Mouse (Mus musculus) hindbrain, postnatal 0 days (tissue): ENCODE measurements around the gene St3gal4. TPM values are rescaled to one million over a fixed set of nuclear protein-coding genes. Genes with fewer than 3 reads are reported as not detected.

Experiments used
- ATAC-seq: fragments of 200-750 bp; cut with Nextera tagmentation; 2 replicates; pipeline ENCODE4 v1.8.0; 2017; ENCODE audit warnings: mild to moderate bottlenecking, moderate TSS enrichment, moderate library complexity
- DNase-seq: peaks from one replicate; pipeline ENCODE4 v3.0.0-alpha.2; 2015; ENCODE audit warnings: low spot score
- H3K27ac ChIP-seq: fragments of 300-500 bp; sonication (generic); 2 replicates; pipeline ENCODE4 v1.5.1; 2014; ENCODE audit warnings: mild to moderate bottlenecking
- H3K27me3 ChIP-seq: fragments of 300-500 bp; sonication (generic); 2 replicates; pipeline ENCODE4 v1.6.1; 2014; ENCODE audit warnings: low read length, mixed read lengths; ENCODE audit not compliant: insufficient read depth
- H3K36me3 ChIP-seq: fragments of 300-500 bp; sonication (generic); 2 replicates; pipeline ENCODE4 v1.6.1; 2014; ENCODE audit warnings: low read length, mixed read lengths; ENCODE audit not compliant: insufficient read depth
- H3K4me1 ChIP-seq: fragments of 300-500 bp; sonication (generic); 2 replicates; pipeline ENCODE4 v1.6.1; 2014; ENCODE audit warnings: antibody characterized with exemption, low read length, mixed read lengths; ENCODE audit not compliant: insufficient read depth
- H3K4me2 ChIP-seq: fragments of 300-500 bp; sonication (generic); 2 replicates; pipeline ENCODE4 v1.6.1; 2014; ENCODE audit warnings: low read depth, mild to moderate bottlenecking, low read length, moderate library complexity, mixed read lengths
- H3K4me3 ChIP-seq: fragments of 300-500 bp; sonication (generic); 2 replicates; pipeline ENCODE4 v1.5.1; 2014; ENCODE audit warnings: low read length
- H3K9ac ChIP-seq: fragments of 300-500 bp; sonication (generic); replicated peaks from 2 replicates; pipeline ENCODE4 v1.6.1; 2014; ENCODE audit warnings: mild to moderate bottlenecking, low read length, moderate library complexity, mixed read lengths
- H3K9me3 ChIP-seq: fragments of 300-500 bp; sonication (generic); 2 replicates; pipeline ENCODE4 v1.6.1; 2016; ENCODE audit warnings: low read length, mixed read lengths
- CTCF ChIP-seq: IDR thresholded peaks from 2 replicates; pipeline ENCODE4 v1.5.1; 2016; ENCODE audit warnings: antibody characterized with exemption, control low read depth, low read depth
- WGBS: fragments of 180-500 bp; shearing (Covaris S2); extraction: QIAGEN DNeasy Blood & Tissue Kit; methylation state at CpG from one replicate; pipeline ENCODE4 v1.1.7; 2014; 5-methylcytosine and 5-hydroxymethylcytosine counted together
- polyA plus RNA-seq: library from polyadenylated mRNA; unstranded; fragments of >200 nt; fragmentation: Nextera tagmentation; extraction: Ambion mirVana; gene quantifications from 2 replicates; pipeline ENCODE4 v1.2.1, GENCODE M21; 2015
- total RNA-seq: library from RNA; depleted of rRNA; stranded (reverse); fragments of >200 nt; gene quantifications from 2 replicates; pipeline ENCODE4 v1.2.3, GENCODE M21; 2014

St3gal4 gene
- total and polyA plus RNA-seq, 2 experiments from 2014 or later, result 16.4 to 31.4 TPM

- no peak overlapping the region for H3K9ac ChIP-seq
These were observed 62.5 kb downstream of the St3gal4 start for GRCm38 (mm10) chr9:35056611-35057010.

GRCm38 (mm10) chr9:35055528-35056330 lies 63.3 kb downstream of the St3gal4 start:
- Histone ChIP-seq H3K27me3 (no peaks in the 10 kb centered on the region), H3K4me2 (no peak overlapping the region), H3K9ac (no peak overlapping the region), H3K4me3 (no peak overlapping the region), H3K36me3 (no peaks in the 10 kb centered on the region; the same call in 1 of the 2 replicates), H3K9me3 (no peaks in the 10 kb centered on the region), H3K27ac (no peak overlapping the region), H3K4me1 (no peaks in the 10 kb centered on the region)
- WGBS, result 92% methylated on average over 11 of the region's 11 CpGs
- no peak for TF ChIP-seq CTCF
- ATAC-seq, result no peak
- DNase-seq, result no peak

More at GRCm38 (mm10) chr9:35056611-35057010, 62.5 kb downstream of the St3gal4 start:
- H3K27me3 ChIP-seq, result no peaks in the 10 kb centered on the region
- H3K36me3 ChIP-seq, result no peaks in the 10 kb centered on the region; the same call in 1 of the 2 replicates
- H3K4me2 ChIP-seq, result no peak overlapping the region
- H3K27ac ChIP-seq, result no peak overlapping the region
- no peak for TF ChIP-seq CTCF
- no peaks in the 10 kb centered on the region for H3K4me1 ChIP-seq
- WGBS, result 95% methylated on average over 3 of the region's 3 CpGs
- H3K9me3 ChIP-seq, result no peaks in the 10 kb centered on the region
- H3K4me3 ChIP-seq, result no peak overlapping the region
- ATAC-seq (no peak), DNase-seq (no peak)

GRCm38 (mm10) chr9:35053669-35054068 lies 65.4 kb downstream of the St3gal4 start:
- Histone ChIP-seq H3K4me1 (no peaks in the 10 kb centered on the region), H3K27me3 (no peaks in the 10 kb centered on the region), H3K9ac (no peak overlapping the region), H3K27ac (0 out of 2 replicates have a peak overlapping the region, but pooled peaks have one; percentile 11), H3K9me3 (no peaks in the 10 kb centered on the region), H3K36me3 (no peaks in the 10 kb centered on the region; the same call in 1 of the 2 replicates), H3K4me2 (no peak overlapping the region), H3K4me3 (no peak overlapping the region)
- DNase-seq (peak; percentile 57), ATAC-seq (0 out of 2 replicates have a peak, but pooled peaks have one; percentile 44)
- whole genome bisulfite sequencing, result 57% methylated on average over 3 of the region's 3 CpGs
- TF ChIP-seq CTCF, result no peak

- H3K4me2 ChIP-seq, result no peak overlapping the region
- no peak overlapping the region for H3K9ac ChIP-seq
- ATAC-seq, result no peak
- TF ChIP-seq CTCF, result no peak
- 92% methylated on average over 16 of the region's 16 CpGs for WGBS
- H3K27me3 ChIP-seq, result no peaks in the 10 kb centered on the region
- no peaks in the 10 kb centered on the region for H3K9me3 ChIP-seq
- no peaks in the 10 kb centered on the region; the same call in 1 of the 2 replicates for H3K36me3 ChIP-seq
- no peaks in the 10 kb centered on the region for H3K4me1 ChIP-seq
- no peak overlapping the region for H3K27ac ChIP-seq
- no peak for DNase-seq
- no peak overlapping the region for H3K4me3 ChIP-seq
These were observed 66.0 kb downstream of the St3gal4 start for GRCm38 (mm10) chr9:35053081-35053480.

- no peaks in the 10 kb centered on the region for H3K27me3 ChIP-seq
- ATAC-seq (no peak), DNase-seq (no peak)
- no peak overlapping the region for H3K9ac ChIP-seq
- no peak for TF ChIP-seq CTCF
- H3K27ac ChIP-seq, result no peak overlapping the region
- no peaks in the 10 kb centered on the region for H3K4me1 ChIP-seq
- 93% methylated on average over 4 of the region's 4 CpGs for WGBS
- no peaks in the 10 kb centered on the region for H3K9me3 ChIP-seq
- no peak overlapping the region for H3K4me3 ChIP-seq
- no peak overlapping the region for H3K4me2 ChIP-seq
- peaks cover under 1% of the 10 kb centered on the region; the same call in 1 of the 2 replicates for H3K36me3 ChIP-seq
These were observed 66.4 kb downstream of the St3gal4 start for GRCm38 (mm10) chr9:35052671-35053070.

- no peak for ATAC-seq
- TF ChIP-seq CTCF, result no peak
- Histone ChIP-seq H3K9ac (no peak overlapping the region), H3K4me3 (no peak overlapping the region), H3K4me2 (no peak overlapping the region), H3K9me3 (no peaks in the 10 kb centered on the region), H3K27ac (no peak overlapping the region), H3K36me3 (peaks cover 8% of the 10 kb centered on the region; the same call in 1 of the 2 replicates), H3K27me3 (no peaks in the 10 kb centered on the region), H3K4me1 (no peaks in the 10 kb centered on the region)
- 93% methylated on average over 4 of the region's 4 CpGs for WGBS
- no peak for DNase-seq
These were observed 67.4 kb downstream of the St3gal4 start for GRCm38 (mm10) chr9:35051666-35052065.
